Mouse (Mus musculus): ENCODE results near the gene Gdf9.

DNA sequence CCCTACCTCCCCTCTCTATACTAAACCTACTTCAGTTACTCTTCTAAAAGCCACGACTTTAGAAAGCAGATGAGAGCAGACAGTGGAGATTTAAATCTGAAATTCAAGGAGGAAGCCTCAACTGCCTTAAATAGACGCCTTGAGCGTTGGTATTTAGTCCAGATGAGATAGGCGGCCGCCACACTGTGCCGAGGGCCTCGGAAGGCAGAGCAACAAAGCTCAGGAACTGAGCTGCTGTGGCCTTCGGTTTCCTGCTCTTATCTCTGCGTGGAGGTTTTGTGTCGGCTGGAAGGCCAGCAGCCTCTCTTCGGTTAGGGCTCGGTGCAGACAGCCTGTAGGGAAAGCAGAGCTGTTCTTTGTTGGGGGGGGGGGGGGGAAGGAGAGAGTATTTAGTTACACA is 11.1 kb downstream of the Gdf9 start:
- TF ChIP-seq CTCF (IDR thresholded peaks at IDR 0.05; ENCODE audit: low read depth) (no peak), EP300 (IDR thresholded peaks at IDR 0.05; ENCODE audit: low read depth) (no peak)

Measured in heart, postnatal 0 days (tissue).